ENCODE assay signal across 8 mouse cellular contexts in the genomic region with DNA sequence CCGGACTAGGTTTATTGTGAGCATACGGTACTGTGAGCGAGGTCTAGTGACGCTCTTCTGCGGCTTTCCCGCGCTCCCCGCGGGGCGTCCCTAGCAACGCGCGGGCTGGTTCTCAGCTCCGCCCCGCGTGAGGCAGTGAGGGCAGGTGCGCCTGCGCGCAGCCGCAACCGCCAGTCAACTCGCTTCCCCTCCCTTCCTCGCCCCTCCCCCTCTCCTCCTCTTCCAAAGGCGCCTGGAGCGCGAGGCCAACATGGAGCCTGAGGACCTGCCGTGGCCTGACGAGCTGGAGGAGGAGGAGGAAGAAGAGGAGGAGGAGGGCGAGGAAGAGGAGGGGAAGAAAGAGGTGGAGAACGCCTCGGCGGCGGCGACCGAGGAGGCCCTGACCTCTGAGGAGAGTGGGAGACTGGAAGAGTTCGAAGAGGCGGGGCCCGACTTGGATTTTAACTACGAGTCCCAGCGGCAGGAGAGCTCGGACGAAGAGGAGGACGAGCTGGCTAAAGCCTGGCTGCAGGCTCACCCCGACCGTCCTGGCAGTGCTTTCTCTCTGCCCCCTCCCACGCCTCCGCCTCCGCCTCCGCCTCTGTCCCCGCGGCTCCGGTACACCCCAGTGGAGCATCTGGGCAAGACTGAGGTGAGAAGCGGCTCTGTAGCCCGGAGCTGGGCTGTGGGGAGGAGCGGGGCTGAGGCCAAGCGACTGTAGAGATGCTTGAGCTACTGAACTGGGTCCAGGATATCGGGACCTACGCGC. TPM values are rescaled to one million over a fixed set of nuclear protein-coding genes. Genes with fewer than 3 reads are reported as not detected.
DNase-seq lines count a peak whose midpoint lies in the region; ATAC-seq and TF ChIP-seq lines count a peak whose summit lies in the region.

A gene (plus strand): TSS at position 136 of the 748 bp plus-strand sequence.

- peak; percentile 83 for ATAC-seq in cerebellum, adult (ENCODE audit: insufficient number of reproducible peaks, low FRiP score, low TSS enrichment)
- peak; percentile 98 for ATAC-seq in forebrain, embryonic 13.5 days
- ATAC-seq in liver, postnatal 0 days = peak; percentile 96
- ATAC-seq in neural tube, embryonic 14.5 days (ENCODE audit: low read depth) = peak; percentile 97

- peak within 1 kb of the TSS; percentile 70 for H3K9ac ChIP-seq in ES-Bruce4 (ENCODE audit: low read depth, poor library complexity, severe bottlenecking)
- peak within 1 kb of the TSS; percentile 93 for H3K9ac ChIP-seq in forebrain, embryonic 13.5 days
- peak within 1 kb of the TSS; percentile 85 for H3K9ac ChIP-seq in liver, postnatal 0 days (replicated peaks)
- peak within 1 kb of the TSS; percentile 76 for H3K9ac ChIP-seq in neural tube, embryonic 14.5 days (replicated peaks; ENCODE audit: low read depth, low read length)

- TF ChIP-seq EP300 in ES-Bruce4 (IDR thresholded peaks at IDR 0.05; ENCODE audit: insufficient read depth, low read depth, low read length) = 0 out of 2 replicates have a peak, but pooled peaks have one; percentile 36
- TF ChIP-seq EP300 in liver, postnatal 0 days (IDR thresholded peaks at IDR 0.05; ENCODE audit: low read depth) = no peak

- peak within 1 kb of the TSS; percentile 94 for H3K4me3 ChIP-seq in ES-Bruce4 (ENCODE audit: low read depth, low read length)
- peak within 1 kb of the TSS; percentile 95 for H3K4me3 ChIP-seq in forebrain, embryonic 13.5 days
- H3K4me3 ChIP-seq in liver, postnatal 0 days (ENCODE audit: low read depth, low read length) = peak within 1 kb of the TSS; percentile 88
- peak within 1 kb of the TSS; percentile 90 for H3K4me3 ChIP-seq in neural tube, embryonic 14.5 days (ENCODE audit: low read depth, low read length)

- no peaks in the 10 kb centered on the region for H3K27me3 ChIP-seq in ES-Bruce4 (ENCODE audit: control insufficient read depth, insufficient read depth, low read length, poor library complexity, severe bottlenecking)
- no peaks in the 10 kb centered on the region for H3K27me3 ChIP-seq in forebrain, embryonic 13.5 days
- H3K27me3 ChIP-seq in liver, postnatal 0 days (ENCODE audit: insufficient read depth, low read length) = 0 out of 2 replicates have a peak, but pooled peaks cover 2% of the 10 kb centered on the region
- H3K27me3 ChIP-seq in neural tube, embryonic 14.5 days (ENCODE audit: control insufficient read depth, insufficient read depth, low read length) = no peaks in the 10 kb centered on the region

- peak within 1 kb of the TSS; percentile 71 for H3K4me2 ChIP-seq in forebrain, embryonic 13.5 days
- H3K4me2 ChIP-seq in liver, postnatal 0 days (ENCODE audit: low read depth, low read length) = peak within 1 kb of the TSS; percentile 95
- peak within 1 kb of the TSS; percentile 71 for H3K4me2 ChIP-seq in neural tube, embryonic 14.5 days (ENCODE audit: low read depth, low read length)

- DNase-seq in heart, postnatal 10 days = peak; percentile 95
- DNase-seq in large intestine, adult 2 months (ENCODE audit: low read depth, low spot score) = peak; percentile 75
- peak; percentile 96 for DNase-seq in liver, postnatal 0 days
- DNase-seq in testis, postnatal 10 days (ENCODE audit: low spot score) = peak; percentile 97

- H3K27ac ChIP-seq in ES-Bruce4 (ENCODE audit: insufficient read depth, low read length) = no peak within 1 kb of the TSS
- H3K27ac ChIP-seq in forebrain, embryonic 13.5 days = peak within 1 kb of the TSS; percentile 93
- H3K27ac ChIP-seq in liver, postnatal 0 days (ENCODE audit: low read depth) = peak within 1 kb of the TSS; percentile 70
- H3K27ac ChIP-seq in neural tube, embryonic 14.5 days (ENCODE audit: low read depth, low read length) = peak within 1 kb of the TSS; percentile 79

- H3K36me3 ChIP-seq in ES-Bruce4 (ENCODE audit: control insufficient read depth, insufficient read depth, low read length, poor library complexity, severe bottlenecking) = no peaks in the 10 kb centered on the region
- no peaks in the 10 kb centered on the region for H3K36me3 ChIP-seq in forebrain, embryonic 13.5 days (ENCODE audit: poor library complexity, severe bottlenecking)
- H3K36me3 ChIP-seq in liver, postnatal 0 days (replicated peaks; ENCODE audit: insufficient read depth, low read length) = no peaks in the 10 kb centered on the region
- no peaks in the 10 kb centered on the region for H3K36me3 ChIP-seq in neural tube, embryonic 14.5 days (ENCODE audit: control insufficient read depth, insufficient read depth, low read length)

- no peaks in the 10 kb centered on the region for H3K9me3 ChIP-seq in ES-Bruce4 (replicated peaks; ENCODE audit: control insufficient read depth, insufficient read depth, low read length, poor library complexity, severe bottlenecking)
- H3K9me3 ChIP-seq in forebrain, embryonic 13.5 days (replicated peaks) = no peaks in the 10 kb centered on the region
- H3K9me3 ChIP-seq in liver, postnatal 0 days (ENCODE audit: low read length) = no peaks in the 10 kb centered on the region
- H3K9me3 ChIP-seq in neural tube, embryonic 14.5 days (ENCODE audit: control insufficient read depth, low read length) = no peaks in the 10 kb centered on the region

- intact Hi-C loops in heart, postnatal 10 days (cut with DNase I) = loop anchor here (5.0 kb wide), 1 partner anchor 315 kb away; a partner anchor contains a TSS

- H3K4me1 ChIP-seq in ES-Bruce4 (ENCODE audit: control insufficient read depth, insufficient read depth, low read length) = no peaks in the 10 kb centered on the region
- H3K4me1 ChIP-seq in forebrain, embryonic 13.5 days = peaks cover 23% of the 10 kb centered on the region
- H3K4me1 ChIP-seq in liver, postnatal 0 days (ENCODE audit: insufficient read depth) = peaks cover 13% of the 10 kb centered on the region
- peaks cover 19% of the 10 kb centered on the region for H3K4me1 ChIP-seq in neural tube, embryonic 14.5 days (ENCODE audit: control insufficient read depth, insufficient read depth, low read length)

- WGBS in forebrain, embryonic 13.5 days = under 1% methylated on average over 48 of the region's 59 CpGs
- WGBS in large intestine, adult 2 months = under 1% methylated on average over 58 of the region's 59 CpGs
- under 1% methylated on average over 59 of the region's 59 CpGs for WGBS in liver, postnatal 0 days (ENCODE audit: insufficient replicate concordance)
- 0% methylated on average over 58 of the region's 59 CpGs for WGBS in neural tube, embryonic 14.5 days

- peak; percentile 94 for TF ChIP-seq POLR2A in ES-Bruce4 (IDR thresholded peaks at IDR 0.05; ENCODE audit: insufficient read depth, low read length)

- TF ChIP-seq CTCF in ES-Bruce4 (IDR thresholded peaks at IDR 0.05; ENCODE audit: low read depth, low read length) = no peak
- TF ChIP-seq CTCF in liver, postnatal 0 days (IDR thresholded peaks at IDR 0.05; ENCODE audit: low read depth) = no peak

RNA-seq across cellular contexts. Expression of the gene that starts here (rescaled TPM):
- 19.2 and 21.0 TPM in 2 replicates for polyA plus RNA-seq in ES-Bruce4 (2011; ENCODE audit: insufficient read depth, insufficient read length, low read depth, missing spikeins)
- polyA plus RNA-seq in forebrain, embryonic 13.5 days (2015; fragmentation: Nextera tagmentation; extraction: Ambion mirVana) = 7.4 and 8.1 TPM in 2 replicates
- 1 to 10 TPM; 2.8 to 4.1 TPM for total RNA-seq in heart, postnatal 10 days (2021)
- polyA plus RNA-seq in large intestine, adult 2 months (2012; rRNA removed) = 0.43 and 0.69 TPM in 2 replicates
- polyA plus RNA-seq in liver, postnatal 0 days (2015; fragmentation: Nextera tagmentation; extraction: Ambion mirVana) = 0.68 and 0.72 TPM in 2 replicates
- polyA plus RNA-seq in neural tube, embryonic 14.5 days (2014; fragmentation: Nextera tagmentation; extraction: Ambion mirVana) = 6.5 and 6.6 TPM in 2 replicates

Comparison
In these comparisons a context has a peak if more than half of its experiments do, and no peak if none do; other contexts are left out.
1. Peak in DNase-seq in large intestine, adult 2 months; RNA of the gene not detected or under 1 TPM.
2. Peak in DNase-seq, ATAC-seq, H3K4me3 ChIP-seq, H3K27ac ChIP-seq, H3K9ac ChIP-seq and H3K4me2 ChIP-seq in liver, postnatal 0 days; RNA of the gene not detected or under 1 TPM.